Mouse (Mus musculus) heart, embryonic 10.5 days (tissue): Measurements from ENCODE around the gene Brf1. TPM values are rescaled to one million over a fixed set of nuclear protein-coding genes. Genes with fewer than 3 reads are reported as not detected.

ENCODE experiments used
- DNase-seq: peaks from one replicate; pipeline ENCODE4 v3.0.0-alpha.2; 2017; ENCODE audit warnings: low spot score
- H3K27ac ChIP-seq: fragments of 300-500 bp; sonication (generic); 2 replicates; pipeline ENCODE4 v1.5.1; 2016; ENCODE audit warnings: mild to moderate bottlenecking
- H3K27me3 ChIP-seq: fragments of 300-500 bp; sonication (generic); 2 replicates; pipeline ENCODE4 v1.6.1; 2016; ENCODE audit warnings: mild to moderate bottlenecking; ENCODE audit not compliant: poor library complexity, insufficient read depth, severe bottlenecking
- H3K36me3 ChIP-seq: fragments of 300-500 bp; sonication (generic); 2 replicates; pipeline ENCODE4 v1.6.1; 2016; ENCODE audit warnings: mild to moderate bottlenecking, moderate library complexity
- H3K4me1 ChIP-seq: fragments of 300-500 bp; sonication (generic); 2 replicates; pipeline ENCODE4 v1.6.1; 2016; ENCODE audit warnings: mild to moderate bottlenecking
- H3K4me3 ChIP-seq: fragments of 300-500 bp; sonication (generic); 2 replicates; pipeline ENCODE4 v1.5.1; 2016; ENCODE audit warnings: mild to moderate bottlenecking, moderate library complexity
- H3K9me3 ChIP-seq: fragments of 300-500 bp; sonication (generic); 2 replicates; pipeline ENCODE4 v1.6.1; 2016; ENCODE audit warnings: mild to moderate bottlenecking, moderate library complexity
- WGBS: fragments of 180-500 bp; shearing (Covaris S2); methylation state at CpG from one replicate; pipeline ENCODE4 v1.1.7; 2016; 5-methylcytosine and 5-hydroxymethylcytosine counted together
- polyA plus RNA-seq: library from polyadenylated mRNA; unstranded; fragments of >200 nt; fragmentation: Nextera tagmentation; extraction: Ambion mirVana; gene quantifications from 2 replicates; pipeline ENCODE4 v1.2.1, GENCODE M21; 2016

Brf1 gene
- polyA plus RNA-seq, 1 experiment from 2014 or later, result 41.5 TPM

DNA sequence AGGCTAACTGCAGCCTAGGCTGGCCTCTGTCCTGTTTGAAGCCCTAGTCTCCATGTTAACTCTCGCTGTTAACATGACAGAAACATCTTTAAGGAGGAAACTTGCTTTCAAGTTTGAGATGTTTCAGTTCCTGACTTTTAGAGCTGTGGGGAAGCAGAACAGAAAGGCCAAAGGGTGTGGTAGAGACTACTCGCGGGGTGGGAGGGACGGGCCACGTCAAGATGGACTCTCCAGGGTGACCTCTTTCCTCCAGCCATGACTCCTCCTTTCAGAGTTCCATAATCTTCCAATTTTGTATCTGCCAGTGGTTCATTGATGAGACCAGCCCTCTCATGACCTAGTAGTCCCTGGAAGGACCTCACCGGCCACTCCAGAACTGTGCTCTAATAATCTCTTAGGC lies 30.9 kb upstream of the Brf1 start:
- peak overlapping the region; percentile 31; the same call in 1 of the 2 replicates for H3K27ac ChIP-seq
- no peak for DNase-seq
- no peaks in the 10 kb centered on the region for H3K27me3 ChIP-seq
- peaks cover 80% of the 10 kb centered on the region for H3K4me1 ChIP-seq
- H3K36me3 ChIP-seq, result peaks cover 6% of the 10 kb centered on the region; the same call in 1 of the 2 replicates
- WGBS, result 85% methylated on average over 6 of the region's 6 CpGs
- no peaks in the 10 kb centered on the region for H3K9me3 ChIP-seq
- no peak overlapping the region for H3K4me3 ChIP-seq

DNA sequence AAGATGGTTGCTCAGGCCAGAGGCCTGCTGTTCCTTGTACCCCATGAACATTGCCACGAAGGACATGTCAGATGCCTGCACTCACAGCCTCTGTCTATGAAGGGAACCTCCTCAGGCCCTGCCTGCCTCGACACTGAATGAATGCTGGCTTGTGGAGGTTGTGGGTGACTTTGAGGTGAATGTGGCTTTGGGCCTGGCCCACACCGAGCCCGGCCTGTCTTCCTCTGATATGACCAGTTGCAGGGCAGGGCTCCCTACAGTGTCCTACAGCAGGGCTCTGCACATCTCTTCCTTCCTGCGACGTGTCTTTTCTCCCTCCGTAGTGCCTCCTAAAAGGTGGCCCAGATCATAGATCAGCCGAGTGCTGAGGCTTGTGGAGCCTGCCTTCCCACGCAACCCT lies 30.5 kb upstream of the Brf1 start:
- Histone ChIP-seq H3K4me1 (peaks cover 77% of the 10 kb centered on the region), H3K27me3 (no peaks in the 10 kb centered on the region), H3K36me3 (peaks cover 8% of the 10 kb centered on the region; the same call in 1 of the 2 replicates), H3K27ac (peak overlapping the region; percentile 31; the same call in 1 of the 2 replicates), H3K9me3 (no peaks in the 10 kb centered on the region), H3K4me3 (no peak overlapping the region)
- no peak for DNase-seq
- WGBS, result 69% methylated on average over 9 of the region's 9 CpGs

DNA sequence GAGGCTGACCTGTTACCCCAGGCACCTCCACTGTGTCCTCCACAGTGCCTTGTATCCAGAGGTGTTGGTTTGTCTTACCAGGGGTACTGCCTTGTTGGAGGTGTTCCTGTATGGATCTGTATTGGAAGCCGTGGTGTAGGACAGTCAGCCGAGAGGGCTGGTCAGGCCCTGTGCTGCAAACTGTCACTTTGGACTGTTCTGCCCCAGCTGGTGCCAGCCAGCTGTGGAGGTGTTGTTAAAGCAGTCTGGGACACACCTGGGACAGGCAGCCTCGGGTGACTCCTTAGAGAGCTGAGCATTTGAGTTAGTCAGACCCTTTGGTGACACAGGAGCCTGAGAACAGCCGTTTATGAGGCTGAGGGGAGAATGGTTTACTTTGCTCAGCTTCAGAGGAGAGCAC lies 29.5 kb upstream of the Brf1 start:
- no peaks in the 10 kb centered on the region for H3K27me3 ChIP-seq
- DNase-seq, result no peak
- peaks cover 17% of the 10 kb centered on the region; the same call in 1 of the 2 replicates for H3K36me3 ChIP-seq
- H3K4me3 ChIP-seq, result no peak overlapping the region
- 71% methylated on average over 4 of the region's 4 CpGs for WGBS
- H3K27ac ChIP-seq, result no peak overlapping the region
- H3K4me1 ChIP-seq, result peaks cover 73% of the 10 kb centered on the region
- H3K9me3 ChIP-seq, result no peaks in the 10 kb centered on the region

DNA sequence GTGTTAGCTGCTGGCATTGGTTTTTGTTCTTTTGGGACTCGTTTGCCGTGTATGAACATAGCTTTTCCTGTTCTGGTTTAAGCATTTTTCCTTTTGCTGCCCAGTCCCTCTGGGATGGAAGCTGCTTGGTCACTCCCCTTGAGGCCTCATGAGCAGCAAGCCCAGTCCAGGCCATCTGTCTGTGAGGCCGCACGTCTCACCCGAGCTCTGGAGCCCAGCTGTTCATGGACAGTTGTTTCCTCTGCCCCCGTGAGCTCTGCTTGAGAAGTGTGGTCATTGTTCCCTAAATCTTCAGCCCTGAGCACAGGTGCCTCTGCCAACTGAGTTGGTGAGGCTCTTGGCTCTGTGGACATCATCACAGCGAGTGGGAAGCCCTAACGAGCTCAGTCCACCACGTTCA lies 28.4 kb upstream of the Brf1 start:
- peak overlapping the region; percentile 72; the same call in 1 of the 2 replicates for H3K27ac ChIP-seq
- 85% methylated on average over 9 of the region's 9 CpGs for WGBS
- peaks cover 20% of the 10 kb centered on the region; the same call in 1 of the 2 replicates for H3K36me3 ChIP-seq
- H3K27me3 ChIP-seq, result no peaks in the 10 kb centered on the region
- DNase-seq, result no peak
- peaks cover 64% of the 10 kb centered on the region for H3K4me1 ChIP-seq
- no peak overlapping the region for H3K4me3 ChIP-seq
- no peaks in the 10 kb centered on the region for H3K9me3 ChIP-seq

DNA sequence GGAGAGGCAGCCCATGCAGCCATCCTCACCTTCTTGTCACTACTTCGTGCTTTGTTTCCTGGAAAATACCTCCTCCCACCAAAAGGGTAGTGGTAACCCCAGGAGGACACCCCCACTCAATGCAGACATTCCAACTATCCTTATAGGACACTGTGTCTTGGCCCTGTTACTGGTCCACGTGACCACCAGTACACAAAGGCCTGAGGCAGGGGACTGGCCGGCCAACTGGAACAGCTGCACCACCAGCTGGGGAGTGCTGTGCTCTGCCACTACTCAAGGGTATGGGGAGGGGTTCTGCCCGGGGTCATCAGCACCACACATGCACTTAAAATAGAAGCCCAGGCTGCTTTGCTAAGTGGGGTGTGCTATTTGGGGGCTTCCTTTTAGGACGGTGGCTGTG lies 27.6 kb upstream of the Brf1 start:
- WGBS, result 47% methylated on average over 5 of the region's 5 CpGs
- peak overlapping the region; percentile 72 for H3K27ac ChIP-seq
- no peak overlapping the region for H3K4me3 ChIP-seq
- no peaks in the 10 kb centered on the region for H3K9me3 ChIP-seq
- peaks cover 64% of the 10 kb centered on the region for H3K4me1 ChIP-seq
- no peak for DNase-seq
- H3K27me3 ChIP-seq, result no peaks in the 10 kb centered on the region
- peaks cover 20% of the 10 kb centered on the region; the same call in 1 of the 2 replicates for H3K36me3 ChIP-seq

DNA sequence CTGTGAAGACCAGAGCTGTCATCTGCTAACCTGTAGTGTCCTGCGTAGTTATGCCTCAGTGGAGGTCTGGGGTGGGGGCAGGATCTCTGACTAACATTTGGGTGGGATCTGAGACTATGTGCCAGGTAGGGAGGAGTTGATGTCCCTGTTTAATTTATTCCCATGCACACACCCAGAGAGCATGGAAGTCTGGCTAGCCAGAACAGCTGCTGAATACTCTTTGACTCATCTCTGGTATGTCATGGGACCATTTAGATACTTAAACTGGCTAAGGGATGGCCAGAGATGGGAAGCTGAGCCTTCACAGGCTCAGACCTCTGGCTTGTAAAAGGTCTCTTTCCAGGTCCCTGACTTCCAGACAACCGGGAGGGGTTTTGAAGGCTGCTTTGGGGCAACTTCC lies 27.0 kb upstream of the Brf1 start:
- H3K27me3 ChIP-seq, result no peaks in the 10 kb centered on the region
- no peaks in the 10 kb centered on the region for H3K9me3 ChIP-seq
- peaks cover 62% of the 10 kb centered on the region for H3K4me1 ChIP-seq
- no peak for DNase-seq
- peak overlapping the region; percentile 72 for H3K27ac ChIP-seq
- WGBS, result 92% methylated on average over 2 of the region's 2 CpGs
- no peak overlapping the region for H3K4me3 ChIP-seq
- peaks cover 20% of the 10 kb centered on the region; the same call in 1 of the 2 replicates for H3K36me3 ChIP-seq

DNA sequence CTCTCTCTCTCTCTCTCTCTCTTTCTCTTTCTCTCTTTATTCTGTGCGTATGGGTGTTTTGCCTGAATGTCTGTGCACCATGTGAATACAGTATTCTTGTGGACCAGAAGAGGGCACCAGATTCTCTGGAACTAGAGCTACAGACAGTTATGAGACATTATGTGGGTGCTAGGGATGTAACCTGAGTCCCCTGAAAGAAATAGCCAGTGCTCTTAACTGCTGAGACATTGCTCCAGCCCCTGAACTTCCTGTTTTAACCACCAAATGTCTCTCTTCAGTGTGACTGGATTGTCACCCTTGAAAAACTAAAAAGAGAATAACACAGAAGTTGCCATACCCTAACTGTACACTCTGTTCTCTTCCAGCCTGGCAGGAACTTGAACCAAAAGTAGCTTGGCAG lies 26.1 kb upstream of the Brf1 start:
- H3K4me3 ChIP-seq, result no peak overlapping the region
- H3K36me3 ChIP-seq, result peaks cover 22% of the 10 kb centered on the region; the same call in 1 of the 2 replicates
- 94% methylated on average over 1 of the region's 1 CpGs for WGBS
- no peak overlapping the region for H3K27ac ChIP-seq
- DNase-seq, result no peak
- no peaks in the 10 kb centered on the region for H3K9me3 ChIP-seq
- H3K27me3 ChIP-seq, result no peaks in the 10 kb centered on the region
- peaks cover 53% of the 10 kb centered on the region for H3K4me1 ChIP-seq

DNA sequence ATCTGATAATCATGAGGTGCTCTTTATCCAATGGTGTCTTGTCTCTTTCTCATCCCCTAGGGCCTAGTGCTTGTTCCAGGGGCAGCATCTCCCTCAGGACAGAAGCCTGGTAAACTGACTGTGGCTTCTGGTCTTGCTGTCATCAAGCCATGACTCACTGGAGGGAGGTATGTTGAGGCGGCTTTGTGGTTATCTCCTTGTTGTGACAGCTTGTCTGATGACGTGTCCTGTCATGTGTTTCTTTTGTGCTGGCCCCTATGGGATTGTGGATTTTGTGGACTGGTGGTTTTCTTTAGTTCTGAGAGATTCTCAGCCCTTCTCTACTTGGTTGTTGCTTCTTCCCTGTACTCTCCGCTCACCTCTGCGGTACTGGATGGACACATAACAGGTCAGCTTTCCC lies 22.6 kb upstream of the Brf1 start:
- no peak overlapping the region for H3K4me3 ChIP-seq
- no peak overlapping the region for H3K27ac ChIP-seq
- 54% methylated on average over 4 of the region's 4 CpGs for WGBS
- no peak for DNase-seq
- H3K36me3 ChIP-seq, result peaks cover 30% of the 10 kb centered on the region
- H3K9me3 ChIP-seq, result no peaks in the 10 kb centered on the region
- H3K4me1 ChIP-seq, result peaks cover 26% of the 10 kb centered on the region
- no peaks in the 10 kb centered on the region for H3K27me3 ChIP-seq

DNA sequence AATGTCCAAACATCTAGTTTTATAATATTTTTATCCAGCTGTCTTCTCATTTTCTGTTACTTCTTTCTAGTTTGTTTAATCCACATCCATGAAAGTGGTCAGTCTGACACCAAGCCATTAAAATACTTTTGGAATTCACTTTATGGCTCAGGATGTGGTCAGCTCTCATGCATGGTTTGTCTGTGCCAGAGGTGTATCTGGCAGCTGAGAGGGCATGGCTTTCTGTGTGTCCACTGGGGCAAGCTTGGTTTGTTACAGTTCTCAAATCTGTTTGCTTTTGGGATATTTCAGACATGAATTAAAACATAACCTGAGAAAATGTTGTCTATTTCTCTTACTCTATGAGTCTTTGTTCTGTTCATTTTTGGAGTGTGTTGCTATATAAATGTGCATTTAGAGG lies 21.0 kb upstream of the Brf1 start:
- Histone ChIP-seq H3K36me3 (peaks cover 25% of the 10 kb centered on the region), H3K4me1 (peaks cover 25% of the 10 kb centered on the region), H3K27me3 (no peaks in the 10 kb centered on the region), H3K4me3 (no peak overlapping the region), H3K27ac (no peak overlapping the region), H3K9me3 (no peaks in the 10 kb centered on the region)
- no peak for DNase-seq

DNA sequence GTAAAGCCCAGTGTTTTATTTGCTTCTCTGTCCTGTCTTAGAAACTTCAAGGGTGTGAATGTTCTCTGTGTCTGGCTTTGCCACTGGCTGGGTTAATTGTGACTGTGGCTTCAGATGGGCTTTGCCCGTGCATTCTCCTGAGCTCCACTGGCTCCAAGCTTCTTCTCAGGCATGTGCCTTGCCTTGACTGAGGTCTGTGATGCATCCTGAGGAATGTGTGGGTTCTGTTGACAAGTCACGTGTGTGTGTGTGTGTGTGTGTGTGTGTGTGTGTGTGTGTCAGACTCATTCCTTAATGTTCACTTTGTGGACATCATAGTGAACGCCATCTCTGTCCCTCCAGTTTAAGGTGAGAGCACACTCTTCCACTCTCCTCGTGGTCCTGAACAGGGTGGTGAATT lies 18.3 kb upstream of the Brf1 start:
- Histone ChIP-seq H3K4me1 (peaks cover 39% of the 10 kb centered on the region), H3K36me3 (peaks cover 14% of the 10 kb centered on the region), H3K27me3 (no peaks in the 10 kb centered on the region), H3K4me3 (no peak overlapping the region), H3K27ac (no peak overlapping the region), H3K9me3 (no peaks in the 10 kb centered on the region)
- no peak for DNase-seq
- 81% methylated on average over 4 of the region's 4 CpGs for WGBS

DNA sequence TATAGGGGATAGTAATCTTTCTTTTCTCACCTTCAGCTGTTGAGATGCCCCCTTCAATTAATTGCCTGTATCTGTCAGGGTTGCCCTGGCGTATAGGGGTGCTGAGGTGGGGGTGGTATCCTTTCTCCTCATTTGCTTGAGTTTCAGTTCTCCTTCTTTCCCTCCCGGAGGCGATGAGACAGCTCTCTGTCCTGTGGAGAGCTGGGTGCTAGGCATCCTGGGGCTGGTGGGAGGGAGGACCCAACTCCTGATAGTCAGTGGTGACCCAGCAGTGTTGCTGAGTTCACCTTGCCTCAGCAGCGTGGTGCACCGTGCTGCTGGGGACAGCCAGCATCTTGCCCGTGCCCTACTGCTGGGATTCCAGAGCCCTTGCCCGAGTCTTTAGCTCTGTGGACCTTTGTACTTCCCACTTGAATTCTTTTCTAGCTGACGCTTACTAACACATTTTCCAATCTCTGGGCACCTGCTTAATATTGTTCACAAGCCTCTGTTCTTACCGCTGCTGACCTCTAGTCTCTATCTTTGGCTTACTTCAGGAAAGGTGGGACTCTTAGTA lies 17.0 kb upstream of the Brf1 start:
- peaks cover 39% of the 10 kb centered on the region for H3K4me1 ChIP-seq
- no peaks in the 10 kb centered on the region for H3K27me3 ChIP-seq
- WGBS, result 67% methylated on average over 9 of the region's 9 CpGs
- no peak overlapping the region for H3K4me3 ChIP-seq
- H3K27ac ChIP-seq, result no peak overlapping the region
- H3K36me3 ChIP-seq, result peaks cover 14% of the 10 kb centered on the region
- DNase-seq, result no peak
- H3K9me3 ChIP-seq, result no peaks in the 10 kb centered on the region

DNA sequence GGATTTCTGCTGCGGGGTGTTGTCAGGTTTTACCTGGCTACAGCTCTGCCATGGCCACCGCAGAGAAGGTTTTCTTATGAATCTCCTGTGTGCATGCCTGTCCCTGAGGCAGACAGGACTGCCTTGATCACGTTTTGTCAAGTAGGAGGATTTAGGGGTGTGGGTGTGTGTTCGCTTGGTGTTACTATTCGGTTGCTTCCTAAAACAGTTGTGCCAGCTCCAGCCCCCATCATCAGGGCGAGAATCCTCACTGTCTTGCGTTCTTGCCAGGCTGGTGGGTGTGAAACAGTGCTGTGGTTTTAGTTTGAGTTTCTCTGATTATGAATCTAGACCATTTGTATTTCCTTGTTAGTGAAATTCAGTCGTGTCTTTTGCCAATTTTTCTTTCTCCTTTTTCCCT lies 16.5 kb upstream of the Brf1 start:
- 70% methylated on average over 8 of the region's 8 CpGs for WGBS
- Histone ChIP-seq H3K27me3 (no peaks in the 10 kb centered on the region), H3K36me3 (peaks cover 14% of the 10 kb centered on the region), H3K4me3 (no peak overlapping the region), H3K4me1 (peaks cover 44% of the 10 kb centered on the region), H3K27ac (no peak overlapping the region), H3K9me3 (no peaks in the 10 kb centered on the region)
- no peak for DNase-seq

DNA sequence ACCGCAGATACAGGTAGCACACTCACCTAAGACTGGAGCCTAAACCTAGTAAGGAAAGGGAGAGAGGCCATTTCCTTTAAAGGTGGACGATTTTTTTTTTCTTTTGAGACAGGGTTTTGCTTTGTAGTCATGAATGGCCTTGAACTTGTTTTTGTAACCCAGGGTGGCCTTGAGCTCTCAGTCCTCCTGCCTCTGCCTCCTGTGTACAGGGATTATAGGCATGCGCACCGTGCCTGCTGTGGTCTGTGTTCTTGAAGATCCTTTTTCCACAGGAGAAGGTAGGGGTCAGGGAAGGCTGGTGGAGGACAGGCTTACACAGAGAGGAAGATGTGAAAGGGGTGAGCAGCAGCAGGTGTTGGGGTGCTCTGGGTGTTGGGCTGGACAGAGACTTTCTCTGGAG lies 15.5 kb upstream of the Brf1 start:
- no peak for DNase-seq
- Histone ChIP-seq H3K9me3 (no peaks in the 10 kb centered on the region), H3K27ac (no peak overlapping the region), H3K36me3 (peaks cover 11% of the 10 kb centered on the region), H3K4me1 (peaks cover 45% of the 10 kb centered on the region), H3K4me3 (no peak overlapping the region), H3K27me3 (no peaks in the 10 kb centered on the region)
- 79% methylated on average over 4 of the region's 4 CpGs for WGBS
